Mouse (Mus musculus) lung, embryonic 16.5 days (tissue): ENCODE measurements at regions not wholly inside any gene's neighbourhood (a gene's known extent, or its start where the extent isn't known, plus 50 kb on each side); places are given as distances from the start of the nearest gene placed in this dataset.
A peak's percentile ranks its signal among the peaks of the same experiment; 100 is the strongest.

Source experiments
- ATAC-seq: fragments of 200-750 bp; cut with Nextera tagmentation; 2 replicates; pipeline ENCODE4 v1.8.0; 2017; ENCODE audit warnings: low read depth, mild to moderate bottlenecking, moderate library complexity
- H3K27ac ChIP-seq: fragments of 300-500 bp; sonication (generic); 2 replicates; pipeline ENCODE4 v1.5.1; 2014; ENCODE audit warnings: mild to moderate bottlenecking, control low read depth, low read length
- H3K27me3 ChIP-seq: fragments of 300-500 bp; sonication (generic); 2 replicates; pipeline ENCODE4 v1.6.1; 2014; ENCODE audit warnings: low read depth, low read length, mixed read lengths; ENCODE audit not compliant: control insufficient read depth, insufficient read depth
- H3K36me3 ChIP-seq: fragments of 300-500 bp; sonication (generic); 2 replicates; pipeline ENCODE4 v1.6.1; 2014; ENCODE audit warnings: low read length; ENCODE audit not compliant: control insufficient read depth, insufficient read depth
- H3K4me1 ChIP-seq: fragments of 300-500 bp; sonication (generic); replicated peaks from 2 replicates; pipeline ENCODE4 v1.6.1; 2014; ENCODE audit warnings: low read length, mixed read lengths; ENCODE audit not compliant: control insufficient read depth, insufficient read depth
- H3K4me2 ChIP-seq: fragments of 300-500 bp; sonication (generic); 2 replicates; pipeline ENCODE4 v1.6.1; 2014; ENCODE audit warnings: low read depth, low read length, control low read depth
- H3K4me3 ChIP-seq: fragments of 300-500 bp; sonication (generic); 2 replicates; pipeline ENCODE4 v1.5.1; 2014; ENCODE audit warnings: mild to moderate bottlenecking, low read length, control low read depth
- H3K9ac ChIP-seq: fragments of 300-500 bp; sonication (generic); 2 replicates; pipeline ENCODE4 v1.6.1; 2014; ENCODE audit warnings: low read length, control low read depth
- H3K9me3 ChIP-seq: fragments of 300-500 bp; sonication (generic); 2 replicates; pipeline ENCODE4 v1.6.1; 2016; ENCODE audit warnings: low read length; ENCODE audit not compliant: control insufficient read depth
- WGBS: fragments of 180-500 bp; shearing (Covaris S2); extraction: QIAGEN DNeasy Blood & Tissue Kit; methylation state at CpG from one replicate; pipeline ENCODE4 v1.1.7; 2014; 5-methylcytosine and 5-hydroxymethylcytosine counted together

DNA sequence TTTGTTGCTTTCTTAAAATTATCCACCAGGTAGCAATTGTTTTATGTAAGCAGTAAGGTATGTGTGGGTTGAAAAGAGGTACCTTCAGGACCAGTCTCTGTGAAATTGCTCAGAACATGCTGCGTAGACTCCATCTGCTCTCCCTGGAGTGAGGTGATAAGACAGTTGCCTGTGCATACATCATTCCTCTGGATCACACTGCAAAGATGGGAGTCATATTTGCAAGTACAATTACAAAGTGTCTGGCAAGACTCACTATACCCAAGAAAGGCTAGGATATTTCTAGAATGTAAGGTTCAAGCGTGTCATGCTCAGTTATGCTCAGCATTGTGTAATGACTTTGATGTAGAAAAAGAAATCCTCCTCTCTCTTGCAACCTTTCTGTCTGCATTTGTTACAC lies 1283.5 kb upstream of the Slc10a2 start:
- Histone ChIP-seq H3K9ac (no peak overlapping the region), H3K36me3 (no peaks in the 10 kb centered on the region), H3K9me3 (no peaks in the 10 kb centered on the region), H3K27ac (no peak overlapping the region), H3K4me1 (no peaks in the 10 kb centered on the region), H3K4me3 (no peak overlapping the region), H3K4me2 (no peak overlapping the region), H3K27me3 (no peaks in the 10 kb centered on the region)
- ATAC-seq = no peak
- WGBS = 79% methylated on average over 2 of the region's 2 CpGs

DNA sequence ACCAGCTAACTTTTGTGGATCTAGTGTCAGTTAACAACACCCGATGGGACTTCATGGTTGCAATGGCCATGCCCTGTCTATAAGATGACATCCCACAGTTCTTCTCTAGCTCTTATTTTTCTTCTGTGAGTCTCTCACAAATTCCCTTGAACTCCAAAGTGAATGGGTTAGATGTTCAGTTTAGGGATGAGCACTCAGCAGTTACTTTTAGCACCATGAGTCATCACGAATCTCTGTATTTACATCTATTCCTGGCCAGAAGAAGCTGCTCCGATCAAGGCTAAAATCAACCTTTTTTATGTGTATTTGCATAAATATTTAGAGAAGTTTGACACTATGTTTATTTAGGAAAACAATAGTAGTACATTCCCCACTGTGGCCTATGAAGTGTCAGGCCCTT lies 1269.6 kb upstream of the Slc10a2 start:
- ATAC-seq = no peak
- 41% methylated on average over 3 of the region's 3 CpGs for WGBS
- Histone ChIP-seq H3K4me2 (no peak overlapping the region), H3K27me3 (no peaks in the 10 kb centered on the region), H3K36me3 (no peaks in the 10 kb centered on the region), H3K9ac (no peak overlapping the region), H3K9me3 (no peaks in the 10 kb centered on the region), H3K4me3 (no peak overlapping the region), H3K4me1 (no peaks in the 10 kb centered on the region), H3K27ac (no peak overlapping the region)

DNA sequence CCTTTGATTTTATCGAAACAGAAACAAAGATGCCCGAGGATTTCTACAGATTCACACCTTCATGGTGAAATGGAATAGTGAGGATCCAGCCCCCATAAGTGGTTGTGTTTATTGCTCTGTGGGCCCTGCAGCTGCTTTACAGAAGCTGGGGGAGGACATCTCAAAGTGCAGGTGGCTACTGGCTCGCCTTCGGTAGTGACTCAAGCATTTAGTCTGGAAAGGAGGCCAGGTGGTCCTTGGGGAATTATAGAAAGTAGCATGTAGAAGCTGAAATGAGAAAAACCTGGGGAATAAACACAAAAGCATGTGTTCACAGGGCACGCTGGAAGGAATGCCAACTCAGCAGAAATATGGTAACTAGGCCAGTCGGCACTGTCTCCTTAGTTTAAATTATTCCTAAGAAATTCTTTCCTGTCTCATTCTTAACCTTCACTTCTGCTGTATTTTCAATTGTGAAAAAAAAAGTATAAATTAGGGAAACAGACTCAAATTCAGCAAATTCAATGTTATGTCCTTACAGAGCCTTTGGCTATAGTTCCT lies 1256.3 kb upstream of the Slc10a2 start:
- no peaks in the 10 kb centered on the region for H3K36me3 ChIP-seq
- WGBS = 85% methylated on average over 6 of the region's 6 CpGs
- H3K27ac ChIP-seq = no peak overlapping the region
- no peaks in the 10 kb centered on the region for H3K4me1 ChIP-seq
- H3K4me3 ChIP-seq = no peak overlapping the region
- no peaks in the 10 kb centered on the region for H3K9me3 ChIP-seq
- no peak overlapping the region for H3K9ac ChIP-seq
- H3K27me3 ChIP-seq = no peaks in the 10 kb centered on the region
- H3K4me2 ChIP-seq = no peak overlapping the region
- ATAC-seq = no peak

GRCm38 (mm10) chr8:6357866-6358265 lies 1252.7 kb upstream of the Slc10a2 start:
- Histone ChIP-seq H3K36me3 (no peaks in the 10 kb centered on the region), H3K27me3 (no peaks in the 10 kb centered on the region), H3K4me1 (no peaks in the 10 kb centered on the region), H3K4me2 (no peak overlapping the region), H3K27ac (no peak overlapping the region), H3K9ac (no peak overlapping the region), H3K4me3 (no peak overlapping the region), H3K9me3 (no peaks in the 10 kb centered on the region)
- WGBS = 26% methylated on average over 2 of the region's 2 CpGs
- no peak for ATAC-seq

DNA sequence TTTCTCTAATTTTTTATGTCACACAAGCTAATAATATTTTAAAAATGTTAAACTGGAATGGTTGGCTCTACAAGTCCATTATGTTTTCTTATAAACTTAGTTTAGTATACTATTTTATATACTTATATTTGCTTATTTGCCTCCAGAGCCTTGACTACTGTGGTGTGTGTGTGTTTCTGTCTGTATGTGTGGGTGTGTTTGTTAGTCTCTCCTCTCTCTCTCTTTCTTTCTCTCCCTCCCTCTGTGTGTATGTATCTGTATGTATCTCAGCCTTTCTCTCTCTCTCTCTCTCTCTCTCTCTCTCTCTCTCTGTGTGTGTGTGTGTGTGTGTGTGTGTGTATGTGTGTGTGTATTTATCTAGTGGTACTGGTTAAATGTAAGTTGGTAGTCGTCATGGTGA lies 1245.3 kb upstream of the Slc10a2 start:
- 58% methylated on average over 1 of the region's 1 CpGs for WGBS
- ATAC-seq = no peak

DNA sequence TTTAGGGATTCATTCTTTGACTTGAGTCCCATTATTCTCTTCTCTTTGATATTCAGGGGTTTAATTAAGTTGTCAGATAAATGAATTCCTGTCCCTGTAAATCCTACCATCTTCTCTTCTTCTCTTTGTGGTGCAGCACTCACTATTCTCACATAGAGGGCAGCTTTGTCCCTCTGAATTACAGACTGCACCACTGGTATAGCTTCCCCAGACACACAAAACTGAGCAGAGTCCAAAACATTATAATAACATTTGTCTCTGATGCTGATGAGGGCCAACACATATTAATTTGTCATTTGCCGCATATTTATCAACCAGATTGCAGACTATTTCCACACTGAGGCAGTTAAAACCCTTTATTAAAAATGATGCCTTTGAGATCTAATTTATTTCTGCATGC lies 1244.9 kb upstream of the Slc10a2 start:
- 73% methylated on average over 1 of the region's 1 CpGs for WGBS

More for the DNA sequence above, 1245.3 kb upstream of the Slc10a2 start:
- H3K9ac ChIP-seq = no peak overlapping the region
- no peaks in the 10 kb centered on the region for H3K27me3 ChIP-seq
- H3K4me3 ChIP-seq = no peak overlapping the region
- no peaks in the 10 kb centered on the region for H3K4me1 ChIP-seq
- no peak overlapping the region for H3K4me2 ChIP-seq
- H3K27ac ChIP-seq = no peak overlapping the region
- no peaks in the 10 kb centered on the region for H3K9me3 ChIP-seq
- H3K36me3 ChIP-seq = no peaks in the 10 kb centered on the region

DNA sequence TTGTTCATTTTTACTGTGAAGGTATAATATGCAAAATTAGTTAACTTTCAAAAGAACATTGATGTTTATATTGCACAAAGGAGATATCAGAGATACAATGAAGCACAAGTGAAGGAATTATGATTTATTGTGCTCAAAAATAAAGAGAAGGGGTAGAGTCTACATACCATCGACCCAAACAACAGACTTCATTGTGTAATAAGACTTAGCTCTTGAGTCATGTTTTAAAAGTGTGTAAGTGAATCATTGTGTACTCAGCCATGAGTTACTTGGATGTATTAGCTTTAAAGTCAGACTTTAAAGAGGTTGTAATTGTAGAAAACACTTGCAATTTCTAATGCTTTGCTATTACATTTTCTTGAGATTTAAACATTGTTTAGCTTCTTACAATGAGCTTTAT lies 1240.6 kb upstream of the Slc10a2 start:
- H3K4me2 ChIP-seq = no peak overlapping the region
- H3K9me3 ChIP-seq = no peaks in the 10 kb centered on the region
- no peaks in the 10 kb centered on the region for H3K27me3 ChIP-seq
- WGBS = 50% methylated on average over 1 of the region's 1 CpGs
- no peak overlapping the region for H3K27ac ChIP-seq
- H3K9ac ChIP-seq = no peak overlapping the region
- no peak for ATAC-seq
- H3K4me1 ChIP-seq = no peaks in the 10 kb centered on the region
- H3K4me3 ChIP-seq = no peak overlapping the region
- H3K36me3 ChIP-seq = no peaks in the 10 kb centered on the region

More for the DNA sequence above, 1244.9 kb upstream of the Slc10a2 start:
- Histone ChIP-seq H3K4me1 (no peaks in the 10 kb centered on the region), H3K9ac (no peak overlapping the region), H3K9me3 (no peaks in the 10 kb centered on the region), H3K36me3 (no peaks in the 10 kb centered on the region), H3K4me3 (no peak overlapping the region), H3K27me3 (no peaks in the 10 kb centered on the region), H3K4me2 (no peak overlapping the region), H3K27ac (no peak overlapping the region)
- ATAC-seq = no peak

- Histone ChIP-seq H3K9me3 (no peaks in the 10 kb centered on the region), H3K36me3 (no peaks in the 10 kb centered on the region), H3K27me3 (no peaks in the 10 kb centered on the region), H3K9ac (no peak overlapping the region), H3K27ac (no peak overlapping the region), H3K4me1 (peaks cover 3% of the 10 kb centered on the region; the same call in 1 of the 2 replicates), H3K4me3 (no peak overlapping the region), H3K4me2 (no peak overlapping the region)
- ATAC-seq = peak; percentile 20; the same call in 1 of the 2 replicates
- WGBS = 33% methylated on average over 3 of the region's 3 CpGs
Observed at GRCm38 (mm10) chr8:6340158-6340855, 1235.2 kb upstream of the Slc10a2 start.

DNA sequence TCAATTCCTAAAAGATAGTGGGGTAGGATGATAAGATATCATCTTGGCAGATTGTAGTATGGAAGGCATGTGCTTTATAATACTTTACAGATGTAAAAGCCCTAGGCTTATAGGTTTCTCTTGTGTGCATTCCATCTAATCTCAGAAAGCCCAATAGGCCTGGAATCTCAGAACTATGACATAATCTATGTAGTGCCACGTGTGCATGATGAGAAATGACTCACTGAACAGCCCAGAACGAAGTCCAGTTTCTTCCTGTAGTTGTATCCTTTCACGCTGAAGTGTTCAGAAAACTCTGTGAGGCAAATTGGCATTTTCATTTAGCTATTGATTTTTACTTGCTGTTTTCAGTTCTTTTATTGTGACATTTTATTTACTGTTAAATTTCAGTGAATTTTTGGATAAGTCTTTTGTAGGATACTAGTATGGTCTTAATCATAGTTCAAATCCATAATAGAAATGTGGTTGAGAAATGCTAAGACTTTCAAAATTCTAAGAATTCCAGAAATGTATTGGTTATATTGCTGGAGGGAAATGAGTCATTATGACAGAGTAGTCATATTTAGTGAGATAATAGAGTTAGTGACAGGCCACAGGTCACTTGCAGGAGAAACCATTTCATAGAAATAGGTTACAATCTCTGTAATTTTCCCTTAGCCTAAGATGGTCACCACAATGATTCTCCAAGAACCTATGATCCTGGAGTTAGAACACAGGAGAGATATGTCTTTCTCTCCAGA lies 1229.3 kb upstream of the Slc10a2 start:
- H3K36me3 ChIP-seq = no peaks in the 10 kb centered on the region
- H3K27me3 ChIP-seq = no peaks in the 10 kb centered on the region
- H3K9ac ChIP-seq = no peak overlapping the region
- no peak overlapping the region for H3K4me2 ChIP-seq
- WGBS = 66% methylated on average over 3 of the region's 3 CpGs
- H3K4me1 ChIP-seq = no peaks in the 10 kb centered on the region
- ATAC-seq = no peak
- H3K4me3 ChIP-seq = no peak overlapping the region
- no peak overlapping the region for H3K27ac ChIP-seq
- no peaks in the 10 kb centered on the region for H3K9me3 ChIP-seq
